Mouse (Mus musculus) frontal cortex, postnatal 14 days (tissue): Measurements from ENCODE around the gene Gm49366.
"Not testable (repeated sequence)": the region's sequence is repeated elsewhere in the genome, so short reads cannot be mapped to it uniquely, and the experiment has no call there.

Experiments
- DNase-seq, 2 experiments: peaks; one replicate each; pipeline ENCODE4 v3.0.0; 2022; ENCODE audit warnings: low spot score in 2 of 2

Gm49366 gene

DNA sequence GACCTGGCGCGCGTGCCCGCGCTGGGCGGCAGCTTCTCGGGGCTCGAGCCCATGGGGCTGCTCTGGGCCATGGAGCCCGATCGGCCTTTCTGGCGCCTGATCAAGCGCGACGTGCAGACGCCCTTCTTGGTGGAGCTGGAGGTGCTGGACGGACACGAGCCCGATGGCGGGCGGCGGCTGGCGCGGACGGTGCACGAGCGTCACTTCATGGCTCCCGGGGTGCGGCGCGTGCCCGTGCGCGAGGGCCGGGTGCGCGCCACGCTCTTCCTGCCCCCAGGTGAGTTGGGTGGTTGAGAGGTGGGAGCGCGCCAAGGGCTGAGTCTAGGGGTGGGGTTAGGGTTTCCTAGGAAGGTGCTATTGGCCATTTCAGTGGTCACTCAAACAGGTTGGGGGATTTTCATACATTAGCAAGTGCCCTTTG lies at the start of gene Gm49366:
Gene Gm49366 (plus strand): TSS at position 245 of the 421 bp plus-strand sequence.
- peak in 1 of 2 experiments; percentile 8 for DNase-seq

- no peak for DNase-seq
Measured at GRCm38 (mm10) chr12:83989378-83989777, 49.4 kb upstream of the Gm49366 start.

GRCm38 (mm10) chr12:83997221-83997620 lies 41.5 kb upstream of the Gm49366 start:
- no peak for DNase-seq

GRCm38 (mm10) chr12:83998341-83999107 lies 40.2 kb upstream of the Gm49366 start:
- no peak for DNase-seq

GRCm38 (mm10) chr12:83999237-83999636 lies 39.5 kb upstream of the Gm49366 start:
- DNase-seq = not testable (repeated sequence)

DNA sequence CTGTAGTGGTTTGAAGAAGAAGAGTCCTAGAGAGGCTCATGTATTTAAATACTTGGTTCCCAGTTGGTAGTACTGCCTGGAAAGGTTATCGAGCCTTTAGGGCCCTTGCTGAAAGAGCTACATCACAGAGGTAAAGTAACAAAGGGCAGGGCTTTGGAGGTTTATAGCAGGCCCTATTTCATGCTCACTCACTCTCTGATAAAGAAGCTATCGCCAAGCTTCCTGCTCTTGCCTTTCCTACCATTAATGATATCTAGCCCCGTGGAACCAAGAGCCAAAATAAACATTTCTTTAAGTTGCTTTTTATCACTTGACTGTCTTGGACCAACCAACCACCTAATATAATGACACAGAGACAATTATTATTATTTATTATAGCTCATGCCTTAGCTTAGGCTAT lies 38.3 kb upstream of the Gm49366 start:
- DNase-seq = no peak

DNA sequence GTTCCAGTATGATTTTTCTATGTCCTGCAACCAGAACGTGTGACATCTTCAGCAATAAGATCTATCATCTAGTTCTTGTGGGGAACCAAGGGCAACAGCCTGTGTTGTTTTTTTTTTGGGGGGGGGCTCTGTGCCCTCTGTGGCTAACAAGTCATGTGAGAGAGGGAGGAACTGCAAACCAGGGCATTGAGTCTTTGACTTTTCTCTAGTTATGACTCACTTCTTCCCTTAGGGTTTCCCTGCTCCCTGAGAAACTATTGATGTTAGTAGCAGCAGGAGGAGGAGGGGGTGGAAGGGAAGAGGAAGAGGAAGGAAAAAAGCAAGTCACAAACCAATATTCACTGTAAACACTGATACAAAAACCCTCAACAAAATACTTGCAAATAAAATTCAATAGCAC lies 34.9 kb upstream of the Gm49366 start:
- DNase-seq = no peak

- DNase-seq = no peak
Measured at GRCm38 (mm10) chr12:84008251-84008650, 30.5 kb upstream of the Gm49366 start.

GRCm38 (mm10) chr12:84008729-84009128 lies 30.0 kb upstream of the Gm49366 start:
- no peak for DNase-seq

DNA sequence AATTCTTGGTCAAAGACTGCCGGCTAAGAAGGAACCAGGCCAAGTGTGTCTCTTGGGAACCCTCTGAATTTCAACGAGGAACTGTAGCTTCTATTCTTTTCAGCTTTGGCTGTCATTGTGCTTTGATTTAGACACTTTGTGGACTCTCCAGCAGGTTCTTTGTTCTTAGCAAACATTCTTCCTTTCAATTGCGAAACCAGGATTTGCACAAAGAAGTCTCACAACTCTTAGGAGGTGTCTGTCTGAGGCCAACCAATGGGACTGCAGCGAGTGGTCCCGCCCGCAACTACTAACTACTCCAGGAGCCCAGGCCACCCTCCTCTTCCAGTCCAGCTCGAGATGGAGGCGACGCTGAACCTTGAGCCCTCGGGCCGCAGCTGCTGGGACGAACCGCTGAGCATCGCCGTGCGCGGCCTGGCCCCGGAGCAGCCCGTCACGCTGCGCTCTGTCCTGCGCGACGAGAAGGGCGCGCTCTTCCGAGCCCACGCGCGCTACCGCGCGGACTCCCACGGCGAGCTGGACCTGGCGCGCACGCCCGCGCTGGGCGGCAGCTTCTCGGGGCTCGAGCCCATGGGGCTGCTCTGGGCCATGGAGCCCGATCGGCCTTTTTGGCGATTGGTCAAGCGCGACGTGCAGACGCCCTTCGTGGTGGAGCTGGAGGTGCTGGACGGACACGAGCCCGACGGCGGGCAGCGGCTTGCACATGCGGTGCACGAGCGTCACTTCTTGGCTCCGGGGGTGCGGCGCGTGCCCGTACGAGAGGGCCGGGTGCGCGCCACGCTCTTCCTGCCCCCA lies 29.4 kb upstream of the Gm49366 start, which contains the start of gene Acot1:
Gene Acot1 (plus strand): TSS at position 320 of the 795 bp plus-strand sequence.
- peak in 1 of 2 experiments; percentile 44 for DNase-seq

DNA sequence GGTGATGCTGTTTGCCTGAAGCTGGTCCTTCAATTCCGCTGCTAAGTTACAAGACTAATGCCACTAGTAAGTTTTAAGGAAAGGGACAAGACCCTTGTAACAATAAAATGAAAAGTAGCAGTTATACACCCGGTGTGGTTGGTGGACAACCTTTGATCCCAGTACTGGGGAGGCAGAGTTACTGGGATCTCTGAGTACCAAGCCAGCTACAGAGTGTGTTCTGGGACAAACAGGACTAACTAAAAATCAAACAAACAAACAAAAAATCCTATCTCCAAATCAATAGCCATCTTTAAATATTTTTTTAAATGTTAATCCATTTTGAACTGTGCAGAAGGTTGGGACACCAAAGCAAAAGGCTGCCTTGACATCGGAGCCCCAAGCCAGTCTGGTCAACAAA lies 28.5 kb upstream of the Gm49366 start:
- no peak for DNase-seq

GRCm38 (mm10) chr12:84011251-84012040 lies 27.3 kb upstream of the Gm49366 start:
- peak; percentile 56 to 66 for DNase-seq

- no peak for DNase-seq
Measured at GRCm38 (mm10) chr12:84013130-84013529, 25.6 kb upstream of the Gm49366 start.

- no peak for DNase-seq
Measured at GRCm38 (mm10) chr12:84013701-84014100, 25.0 kb upstream of the Gm49366 start.

- not testable (repeated sequence) for DNase-seq
Measured at GRCm38 (mm10) chr12:84020528-84020927, 18.2 kb upstream of the Gm49366 start.

GRCm38 (mm10) chr12:84022266-84022665 lies 16.5 kb upstream of the Gm49366 start:
- not testable (repeated sequence) for DNase-seq

GRCm38 (mm10) chr12:84023052-84023745 lies 15.5 kb upstream of the Gm49366 start:
- DNase-seq = no peak

DNA sequence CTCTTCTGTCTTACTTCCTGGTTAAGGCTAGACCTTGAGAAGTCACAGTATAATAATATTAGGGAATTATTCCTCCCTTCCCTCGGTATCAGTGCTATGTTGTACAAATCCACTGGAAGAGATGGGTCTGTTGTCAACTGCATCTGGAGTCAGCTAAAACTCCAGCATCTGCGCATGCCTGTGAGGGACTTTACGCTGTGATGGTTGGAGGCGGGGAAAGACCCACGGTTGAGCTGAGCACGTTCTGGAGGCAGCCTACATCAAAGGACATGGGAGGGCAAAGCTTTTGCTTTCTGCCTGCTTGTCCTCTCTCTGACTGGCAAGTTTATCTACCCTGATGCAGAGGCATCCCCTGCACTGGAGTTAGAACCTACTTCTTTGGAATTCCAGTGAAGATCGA lies 12.8 kb upstream of the Gm49366 start:
- DNase-seq = no peak

DNA sequence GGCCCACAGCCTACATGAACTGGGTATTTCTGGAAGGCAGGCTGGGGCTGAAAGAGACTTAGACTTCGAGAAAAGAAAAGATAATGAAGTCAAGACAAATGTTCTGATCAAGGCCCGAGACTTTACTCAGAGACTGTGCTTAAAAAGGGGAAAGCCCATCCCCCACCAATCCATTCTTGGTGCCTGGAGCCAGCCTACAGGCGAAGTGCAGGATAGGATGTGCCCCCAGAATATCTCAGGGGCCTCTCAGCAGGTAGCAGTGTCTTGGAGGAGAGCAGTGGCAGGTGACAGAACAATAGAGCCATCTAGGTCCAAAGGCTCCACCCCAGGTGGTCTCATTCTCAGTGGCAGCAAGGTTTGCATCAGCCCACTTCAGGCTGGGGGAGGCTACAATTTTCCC lies 10.4 kb upstream of the Gm49366 start:
- not testable (repeated sequence) for DNase-seq

- DNase-seq = not testable (repeated sequence)
Measured at GRCm38 (mm10) chr12:84029043-84029442, 9.7 kb upstream of the Gm49366 start.

DNA sequence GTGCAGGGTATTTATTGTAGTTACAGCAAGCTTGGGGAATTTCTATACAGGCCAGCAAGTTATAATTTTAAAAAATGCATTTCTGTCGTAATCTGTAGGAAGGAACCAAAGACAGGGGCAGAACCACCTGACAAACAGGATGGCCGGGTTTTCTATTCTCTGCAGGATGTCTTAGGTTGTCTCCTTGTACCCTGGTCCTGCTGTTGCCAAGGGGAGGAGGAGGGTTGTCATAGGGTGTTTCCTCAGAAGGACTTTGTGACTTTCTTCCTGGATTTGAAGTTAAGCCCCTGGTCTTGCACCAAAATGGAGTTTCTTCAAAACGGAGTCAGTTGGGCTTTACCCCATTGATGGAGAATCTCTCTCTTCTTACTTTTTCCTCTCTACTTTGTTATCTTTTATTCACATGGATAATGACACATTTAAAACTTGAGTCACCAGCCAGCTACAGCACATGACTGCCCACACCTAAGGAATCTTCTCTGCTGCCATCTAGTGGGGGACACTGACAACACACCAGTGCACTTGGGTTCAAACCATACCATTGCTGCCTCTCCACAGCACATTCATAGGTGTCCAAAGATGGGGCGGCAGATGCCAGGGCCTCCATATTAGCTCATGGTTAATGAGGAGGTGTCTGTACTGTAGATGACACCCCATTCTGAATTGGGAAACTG lies 7.9 kb upstream of the Gm49366 start:
- DNase-seq = peak in 1 of 2 experiments; percentile 68
